17 mouse cellular contexts compared by ENCODE assay signal in the genomic region with DNA sequence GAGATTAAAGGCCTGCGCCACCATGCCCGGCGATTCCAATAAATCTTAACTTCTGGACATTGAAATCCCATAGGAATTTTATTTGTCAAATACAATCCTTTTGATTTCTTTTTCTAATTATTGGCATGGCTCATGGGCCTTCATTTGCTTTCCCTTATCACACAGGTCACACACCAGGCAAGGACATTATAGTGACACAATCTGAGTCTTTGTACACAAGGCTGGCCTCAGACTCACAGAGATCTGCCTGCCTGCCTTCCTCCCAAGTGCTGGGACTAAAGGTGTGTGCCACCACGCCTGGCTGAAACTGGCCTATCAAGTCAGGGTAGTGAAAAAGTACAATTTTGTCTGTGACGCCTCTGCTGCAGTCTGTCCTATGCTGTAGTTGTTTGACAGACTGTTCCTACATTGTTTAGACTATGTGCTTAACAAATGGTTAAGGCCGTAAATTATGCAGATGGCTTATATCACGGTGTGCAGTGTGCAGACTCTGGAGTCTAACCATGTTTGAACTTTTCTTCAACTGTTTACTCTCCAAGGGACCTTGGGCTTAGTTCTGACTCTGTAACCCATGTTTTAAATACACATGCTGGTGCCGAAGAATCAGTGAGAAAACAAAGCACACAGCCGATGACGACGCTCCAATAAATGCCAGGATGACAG.
DNase-seq lines count a peak whose midpoint lies in the region; ATAC-seq lines count a peak whose summit lies in the region.
"Had no signal": no experiment of that assay in that cellular context is flagged by ENCODE, and none has a peak within 500 bp of the region (broad histone marks: within the 10 kb centered on the region; RNA-seq: fewer than 3 reads in every experiment).

No protein-coding gene starts in this region.

- H3K9ac ChIP-seq in heart, embryonic 16.5 days (ENCODE audit: low read length): no peak overlapping the region
- no peak overlapping the region for H3K9ac ChIP-seq in limb, embryonic 15.5 days
- no peak overlapping the region for H3K9ac ChIP-seq in embryonic facial prominence, embryonic 15.5 days
- no peak overlapping the region for H3K9ac ChIP-seq in neural tube, embryonic 14.5 days (replicated peaks; ENCODE audit: low read depth, low read length)
- H3K9ac ChIP-seq: heart, embryonic 15.5 days; hindbrain, embryonic 15.5 days had no signal

- H3K36me3 ChIP-seq in heart, embryonic 16.5 days (ENCODE audit: control insufficient read depth, insufficient read depth): peaks cover 34% of the 10 kb centered on the region
- H3K36me3 ChIP-seq in limb, embryonic 15.5 days: peaks cover 34% of the 10 kb centered on the region
- H3K36me3 ChIP-seq in limb, embryonic 10.5 days: peaks cover 3% of the 10 kb centered on the region; the same call in 1 of the 2 replicates
- H3K36me3 ChIP-seq in embryonic facial prominence, embryonic 15.5 days: peaks cover 30% of the 10 kb centered on the region; the same call in 1 of the 2 replicates
- no peaks in the 10 kb centered on the region for H3K36me3 ChIP-seq in neural tube, embryonic 14.5 days (ENCODE audit: control insufficient read depth, insufficient read depth, low read length)

- no peaks in the 10 kb centered on the region; the same call in 1 of the 2 replicates for H3K4me1 ChIP-seq in heart, embryonic 16.5 days (ENCODE audit: control insufficient read depth, insufficient read depth, low read length)
- H3K4me1 ChIP-seq in limb, embryonic 15.5 days: peaks cover 11% of the 10 kb centered on the region; the same call in 1 of the 2 replicates
- peaks cover 8% of the 10 kb centered on the region for H3K4me1 ChIP-seq in limb, embryonic 10.5 days
- peaks cover 19% of the 10 kb centered on the region for H3K4me1 ChIP-seq in embryonic facial prominence, embryonic 15.5 days
- no peaks in the 10 kb centered on the region for H3K4me1 ChIP-seq in neural tube, embryonic 14.5 days (ENCODE audit: control insufficient read depth, insufficient read depth, low read length)

- H3K27me3 ChIP-seq in heart, embryonic 16.5 days (ENCODE audit: control insufficient read depth, insufficient read depth, low read length): no peaks in the 10 kb centered on the region
- no peaks in the 10 kb centered on the region for H3K27me3 ChIP-seq in limb, embryonic 15.5 days
- no peaks in the 10 kb centered on the region for H3K27me3 ChIP-seq in limb, embryonic 10.5 days (ENCODE audit: low read depth, poor library complexity, severe bottlenecking)
- no peaks in the 10 kb centered on the region for H3K27me3 ChIP-seq in embryonic facial prominence, embryonic 15.5 days
- H3K27me3 ChIP-seq in neural tube, embryonic 14.5 days (ENCODE audit: control insufficient read depth, insufficient read depth, low read length): no peaks in the 10 kb centered on the region
- H3K27me3 ChIP-seq: heart, embryonic 15.5 days; hindbrain, embryonic 15.5 days had no signal

- no peak overlapping the region for H3K4me3 ChIP-seq in heart, embryonic 16.5 days (ENCODE audit: low read length)
- H3K4me3 ChIP-seq in limb, embryonic 15.5 days: no peak overlapping the region
- no peak overlapping the region for H3K4me3 ChIP-seq in limb, embryonic 10.5 days
- H3K4me3 ChIP-seq in embryonic facial prominence, embryonic 15.5 days (replicated peaks): no peak overlapping the region
- no peak overlapping the region for H3K4me3 ChIP-seq in neural tube, embryonic 14.5 days (ENCODE audit: low read depth, low read length)
- H3K4me3 ChIP-seq: heart, embryonic 15.5 days; hindbrain, embryonic 15.5 days; midbrain, embryonic 10.5 days had no signal

- no peak for DNase-seq in heart, postnatal 10 days
- DNase-seq in limb, embryonic 10.5 days (ENCODE audit: low spot score): no peak
- no peak for DNase-seq in left cerebral cortex, adult 9 months (ENCODE audit: low spot score in 2 of 2)
- DNase-seq: adrenal gland, postnatal 14 days; cerebellum, postnatal 36 days; gastrocnemius, postnatal 10 days; kidney, postnatal 36 days; lung, postnatal 14 days had no signal

- no peak for ATAC-seq in heart, embryonic 16.5 days (replicated peaks; ENCODE audit: extremely low read depth, insufficient read depth, low FRiP score)
- ATAC-seq in limb, embryonic 15.5 days (ENCODE audit: insufficient number of reproducible peaks, low FRiP score, low TSS enrichment, low read depth): no peak
- no peak for ATAC-seq in embryonic facial prominence, embryonic 15.5 days (ENCODE audit: insufficient number of reproducible peaks, low FRiP score, low TSS enrichment, low read depth)
- ATAC-seq in neural tube, embryonic 14.5 days (ENCODE audit: low read depth): no peak
- ATAC-seq in megakaryocyte, adult 5-6 weeks (ENCODE audit: poor library complexity, severe bottlenecking): no peak
- ATAC-seq: forebrain, embryonic 16.5 days had no signal

- H3K27ac ChIP-seq in heart, embryonic 16.5 days (ENCODE audit: low read length): peak overlapping the region; percentile 58; the same call in 1 of the 2 replicates
- 0 out of 2 replicates have a peak overlapping the region, but pooled peaks have one; percentile 7 for H3K27ac ChIP-seq in limb, embryonic 15.5 days
- no peak overlapping the region for H3K27ac ChIP-seq in limb, embryonic 10.5 days
- peak overlapping the region; percentile 75; the same call in 1 of the 2 replicates for H3K27ac ChIP-seq in embryonic facial prominence, embryonic 15.5 days (replicated peaks)
- peak overlapping the region; percentile 10; the same call in 1 of the 2 replicates for H3K27ac ChIP-seq in neural tube, embryonic 14.5 days (ENCODE audit: low read depth, low read length)
- H3K27ac ChIP-seq: midbrain, embryonic 10.5 days had no signal

- H3K9me3 ChIP-seq in heart, embryonic 16.5 days (replicated peaks; ENCODE audit: control insufficient read depth, low read length): no peaks in the 10 kb centered on the region
- H3K9me3 ChIP-seq in limb, embryonic 15.5 days: no peaks in the 10 kb centered on the region
- no peaks in the 10 kb centered on the region for H3K9me3 ChIP-seq in limb, embryonic 10.5 days (replicated peaks)
- no peaks in the 10 kb centered on the region for H3K9me3 ChIP-seq in embryonic facial prominence, embryonic 15.5 days (replicated peaks)
- no peaks in the 10 kb centered on the region for H3K9me3 ChIP-seq in neural tube, embryonic 14.5 days (ENCODE audit: control insufficient read depth, low read length)
- H3K9me3 ChIP-seq: heart, embryonic 15.5 days; hindbrain, embryonic 15.5 days; midbrain, embryonic 10.5 days had no signal

- no peak overlapping the region for H3K4me2 ChIP-seq in heart, embryonic 16.5 days (ENCODE audit: low read depth, low read length)
- H3K4me2 ChIP-seq in limb, embryonic 15.5 days: no peak overlapping the region
- no peak overlapping the region for H3K4me2 ChIP-seq in embryonic facial prominence, embryonic 15.5 days (replicated peaks)
- H3K4me2 ChIP-seq in neural tube, embryonic 14.5 days (ENCODE audit: low read depth, low read length): no peak overlapping the region
- H3K4me2 ChIP-seq: heart, embryonic 15.5 days; hindbrain, embryonic 15.5 days had no signal

- intact Hi-C loops in heart, postnatal 10 days (cut with DNase I): no loop called here

- 78% methylated on average over 11 of the region's 11 CpGs for WGBS in heart, embryonic 16.5 days
- WGBS in limb, embryonic 15.5 days: 66% methylated on average over 11 of the region's 11 CpGs
- WGBS in limb, embryonic 10.5 days: 77% methylated on average over 11 of the region's 11 CpGs
- WGBS in embryonic facial prominence, embryonic 15.5 days: 75% methylated on average over 11 of the region's 11 CpGs
- 71% methylated on average over 11 of the region's 11 CpGs for WGBS in neural tube, embryonic 14.5 days
